Mouse (Mus musculus) neural tube, embryonic 10.5 days (tissue): Measurements from ENCODE around the gene Phf21a.

ENCODE experiments used
- DNase-seq: peaks from one replicate; pipeline ENCODE4 v3.0.0-alpha.2; 2017; ENCODE audit warnings: low spot score; ENCODE audit errors: extremely low spot score

Gene Phf21a

GRCm38 (mm10) chr2:92092817-92093216 lies at the start of gene Phf21a:
TSS of gene Phf21a (plus strand) at chr2:92093117.
- DNase-seq: no peak

GRCm38 (mm10) chr2:92043285-92043684 lies 49.6 kb upstream of the Phf21a start:
- no peak for DNase-seq

- DNase-seq: no peak
Measured at GRCm38 (mm10) chr2:92047601-92048000, 45.3 kb upstream of the Phf21a start.

- DNase-seq: no peak
Measured at GRCm38 (mm10) chr2:92048034-92048690, 44.8 kb upstream of the Phf21a start.

- no peak for DNase-seq
Measured at GRCm38 (mm10) chr2:92052188-92052587, 40.7 kb upstream of the Phf21a start.

GRCm38 (mm10) chr2:92052754-92053153 lies 40.2 kb upstream of the Phf21a start:
- DNase-seq: no peak

GRCm38 (mm10) chr2:92055101-92055813 lies 37.7 kb upstream of the Phf21a start:
- peak; percentile 91 for DNase-seq

- peak; percentile 67 for DNase-seq
Measured at GRCm38 (mm10) chr2:92055831-92056236, 37.1 kb upstream of the Phf21a start.

- no peak for DNase-seq
Measured at GRCm38 (mm10) chr2:92056760-92057159, 36.2 kb upstream of the Phf21a start.

- DNase-seq: peak; percentile 95
Measured at GRCm38 (mm10) chr2:92058469-92058868, 34.4 kb upstream of the Phf21a start.

GRCm38 (mm10) chr2:92058936-92059335 lies 34.0 kb upstream of the Phf21a start:
- DNase-seq: no peak

- peak; percentile 72 for DNase-seq
Measured at GRCm38 (mm10) chr2:92059481-92060220, 33.3 kb upstream of the Phf21a start.

- DNase-seq: no peak
Measured at GRCm38 (mm10) chr2:92060291-92060690, 32.6 kb upstream of the Phf21a start.

GRCm38 (mm10) chr2:92061337-92061736 lies 31.6 kb upstream of the Phf21a start:
- DNase-seq: no peak

- no peak for DNase-seq
Measured at GRCm38 (mm10) chr2:92063106-92063505, 29.8 kb upstream of the Phf21a start.

GRCm38 (mm10) chr2:92065269-92065888 lies 27.5 kb upstream of the Phf21a start:
- no peak for DNase-seq

GRCm38 (mm10) chr2:92065938-92066337 lies 27.0 kb upstream of the Phf21a start:
- no peak for DNase-seq

- no peak for DNase-seq
Measured at GRCm38 (mm10) chr2:92066899-92067298, 26.0 kb upstream of the Phf21a start.

- no peak for DNase-seq
Measured at GRCm38 (mm10) chr2:92067600-92067999, 25.3 kb upstream of the Phf21a start.

- no peak for DNase-seq
Measured at GRCm38 (mm10) chr2:92069630-92070029, 23.3 kb upstream of the Phf21a start.

GRCm38 (mm10) chr2:92071143-92071542 lies 21.8 kb upstream of the Phf21a start:
- DNase-seq: no peak
